Mouse (Mus musculus): ENCODE results near the gene Fndc3b. TPM values are rescaled to one million over a fixed set of nuclear protein-coding genes. Genes with fewer than 3 reads are reported as not detected.
A peak's percentile ranks its signal among the peaks of the same experiment; 100 is the strongest.

Gene Fndc3b
- polyA plus RNA-seq, 1 experiment from 2014 or later, result 11.3 TPM

- no peaks in the 10 kb centered on the region for H3K4me1 ChIP-seq (replicated peaks; ENCODE audit: control insufficient read depth, insufficient read depth, low read length)
- no peaks in the 10 kb centered on the region for H3K36me3 ChIP-seq (replicated peaks; ENCODE audit: control insufficient read depth, insufficient read depth)
- H3K4me3 ChIP-seq (replicated peaks; ENCODE audit: low read length), result no peak overlapping the region
- no peak overlapping the region for H3K4me2 ChIP-seq (replicated peaks)
- ATAC-seq (ENCODE audit: low FRiP score), result no peak
- no peaks in the 10 kb centered on the region for H3K9me3 ChIP-seq (ENCODE audit: control insufficient read depth, low read length)
- no peak overlapping the region for H3K27ac ChIP-seq
- WGBS, result 48% methylated on average over 7 of the region's 7 CpGs
- DNase-seq (ENCODE audit: low spot score), result no peak
- H3K27me3 ChIP-seq (ENCODE audit: control insufficient read depth, insufficient read depth, low read length), result no peaks in the 10 kb centered on the region
- H3K9ac ChIP-seq, result no peak overlapping the region
Observed at GRCm38 (mm10) chr3:27740136-27740535, 29.0 kb upstream of the Fndc3b start.

GRCm38 (mm10) chr3:27736180-27736579 lies 25.1 kb upstream of the Fndc3b start:
- Histone ChIP-seq H3K9me3 (ENCODE audit: control insufficient read depth, low read length) (no peaks in the 10 kb centered on the region), H3K36me3 (replicated peaks; ENCODE audit: control insufficient read depth, insufficient read depth) (no peaks in the 10 kb centered on the region), H3K4me3 (replicated peaks; ENCODE audit: low read length) (no peak overlapping the region), H3K27me3 (ENCODE audit: control insufficient read depth, insufficient read depth, low read length) (no peaks in the 10 kb centered on the region), H3K27ac (no peak overlapping the region), H3K4me2 (replicated peaks) (peak overlapping the region; percentile 21; the same call in 1 of the 2 replicates), H3K4me1 (replicated peaks; ENCODE audit: control insufficient read depth, insufficient read depth, low read length) (no peaks in the 10 kb centered on the region), H3K9ac (no peak overlapping the region)
- peak; percentile 37; the same call in 1 of the 2 replicates for ATAC-seq (ENCODE audit: low FRiP score)
- 17% methylated on average over 9 of the region's 9 CpGs for WGBS
- no peak for DNase-seq (ENCODE audit: low spot score)

DNA sequence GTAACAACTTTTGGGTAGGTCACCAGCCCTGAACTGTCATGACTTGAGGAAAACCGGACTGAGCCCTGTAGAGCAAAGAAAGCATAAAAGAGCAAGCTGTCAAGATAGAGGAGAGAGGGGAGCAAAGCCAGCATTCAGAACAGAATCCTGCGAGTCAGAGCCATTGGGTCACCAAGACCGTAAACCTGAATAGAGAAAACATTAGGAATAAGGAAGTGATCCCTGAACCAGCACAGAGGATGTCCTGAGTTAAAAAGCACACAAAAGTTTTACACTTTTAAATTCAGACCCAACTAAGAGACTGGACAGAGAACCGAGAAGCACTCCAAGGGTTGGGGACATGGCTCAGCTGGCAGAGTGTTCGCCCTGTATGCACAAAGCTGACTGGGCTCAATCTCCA lies 24.0 kb upstream of the Fndc3b start:
- no peak overlapping the region for H3K4me3 ChIP-seq (replicated peaks; ENCODE audit: low read length)
- H3K36me3 ChIP-seq (replicated peaks; ENCODE audit: control insufficient read depth, insufficient read depth), result no peaks in the 10 kb centered on the region
- no peak for DNase-seq (ENCODE audit: low spot score)
- H3K4me1 ChIP-seq (replicated peaks; ENCODE audit: control insufficient read depth, insufficient read depth, low read length), result no peaks in the 10 kb centered on the region
- 68% methylated on average over 5 of the region's 5 CpGs for WGBS
- no peak overlapping the region for H3K27ac ChIP-seq
- H3K9me3 ChIP-seq (ENCODE audit: control insufficient read depth, low read length), result no peaks in the 10 kb centered on the region
- no peak overlapping the region for H3K4me2 ChIP-seq (replicated peaks)
- no peak overlapping the region for H3K9ac ChIP-seq
- no peak for ATAC-seq (ENCODE audit: low FRiP score)
- no peaks in the 10 kb centered on the region for H3K27me3 ChIP-seq (ENCODE audit: control insufficient read depth, insufficient read depth, low read length)

DNA sequence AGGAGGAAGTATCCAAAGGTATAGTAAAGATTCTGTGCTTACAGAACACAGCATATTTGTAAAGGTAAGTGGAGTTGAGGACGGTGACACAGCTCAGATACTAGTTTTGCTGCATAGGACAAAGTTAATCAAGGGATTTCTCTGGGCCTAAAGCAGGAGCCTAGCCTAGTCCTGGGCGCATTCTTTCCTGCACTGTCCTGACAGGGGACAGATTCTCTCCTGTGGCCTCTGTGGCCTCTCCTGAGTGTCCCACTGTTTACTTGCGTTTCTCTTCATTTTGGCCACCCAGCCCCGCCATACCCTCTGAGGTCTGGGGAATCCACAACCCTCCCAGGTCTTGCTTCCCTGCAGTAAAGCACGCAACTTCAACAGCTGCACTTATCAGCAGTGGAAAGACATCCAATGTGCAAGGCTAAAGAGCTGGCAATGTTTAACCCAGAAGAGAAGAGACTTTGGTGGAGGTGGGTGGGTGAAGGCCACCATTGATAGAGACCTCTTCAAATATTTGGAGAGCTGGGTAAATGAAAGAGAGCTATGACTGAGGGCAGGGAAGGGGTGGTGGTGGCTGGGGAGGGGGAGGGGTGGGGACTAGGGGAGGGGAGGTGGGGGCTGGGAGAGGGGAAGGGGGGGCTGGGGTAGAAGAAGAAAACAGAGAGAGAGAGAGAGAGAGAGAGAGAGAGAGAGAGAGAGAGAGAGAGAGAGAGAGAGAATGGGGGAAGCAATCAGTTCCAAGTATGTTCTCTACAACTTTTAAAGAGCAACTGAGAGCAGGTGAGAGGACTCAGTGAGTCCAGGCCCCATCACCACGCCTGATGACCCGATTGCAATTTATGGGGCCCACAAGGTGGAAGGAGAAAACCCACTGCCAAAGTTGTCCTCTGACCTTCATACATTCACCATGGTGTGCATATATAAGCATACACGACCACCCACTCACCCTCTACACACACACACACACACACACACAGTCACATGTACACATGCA lies 18.0 kb upstream of the Fndc3b start:
- H3K4me1 ChIP-seq (replicated peaks; ENCODE audit: control insufficient read depth, insufficient read depth, low read length), result no peaks in the 10 kb centered on the region
- no peak overlapping the region for H3K4me3 ChIP-seq (replicated peaks; ENCODE audit: low read length)
- no peaks in the 10 kb centered on the region for H3K27me3 ChIP-seq (ENCODE audit: control insufficient read depth, insufficient read depth, low read length)
- H3K27ac ChIP-seq, result no peak overlapping the region
- ATAC-seq (ENCODE audit: low FRiP score), result no peak
- DNase-seq (ENCODE audit: low spot score), result no peak
- 85% methylated on average over 8 of the region's 8 CpGs for WGBS
- H3K9ac ChIP-seq, result no peak overlapping the region
- H3K36me3 ChIP-seq (replicated peaks; ENCODE audit: control insufficient read depth, insufficient read depth), result no peaks in the 10 kb centered on the region
- H3K9me3 ChIP-seq (ENCODE audit: control insufficient read depth, low read length), result no peaks in the 10 kb centered on the region
- no peak overlapping the region for H3K4me2 ChIP-seq (replicated peaks)

DNA sequence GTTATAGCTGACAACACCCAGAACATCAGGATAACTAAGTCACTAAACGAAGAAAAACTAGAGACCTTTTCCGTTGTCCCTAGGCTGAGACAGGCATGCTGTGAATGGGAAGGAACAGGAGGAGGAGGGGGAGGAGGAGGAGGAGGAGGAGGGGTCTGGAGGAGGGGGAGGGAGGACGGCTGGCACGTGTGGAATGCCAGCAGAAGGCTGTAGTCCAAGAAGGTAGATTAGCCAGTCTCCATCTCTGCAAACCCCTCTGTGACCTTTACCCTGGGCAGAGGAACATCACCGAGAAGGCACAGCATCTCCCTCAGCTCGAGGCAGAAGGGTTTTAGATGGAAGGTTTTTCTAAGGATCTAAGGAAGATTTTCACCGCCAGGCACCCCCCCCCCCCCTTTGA lies 17.1 kb upstream of the Fndc3b start:
- DNase-seq (ENCODE audit: low spot score) (no peak), ATAC-seq (ENCODE audit: low FRiP score) (no peak)
- WGBS, result 12% methylated on average over 7 of the region's 7 CpGs
- Histone ChIP-seq H3K36me3 (replicated peaks; ENCODE audit: control insufficient read depth, insufficient read depth) (no peaks in the 10 kb centered on the region), H3K9ac (no peak overlapping the region), H3K4me3 (replicated peaks; ENCODE audit: low read length) (no peak overlapping the region), H3K27ac (no peak overlapping the region), H3K4me1 (replicated peaks; ENCODE audit: control insufficient read depth, insufficient read depth, low read length) (no peaks in the 10 kb centered on the region), H3K4me2 (replicated peaks) (no peak overlapping the region), H3K27me3 (ENCODE audit: control insufficient read depth, insufficient read depth, low read length) (no peaks in the 10 kb centered on the region), H3K9me3 (ENCODE audit: control insufficient read depth, low read length) (no peaks in the 10 kb centered on the region)

GRCm38 (mm10) chr3:27725752-27726151 lies 14.6 kb upstream of the Fndc3b start:
- Histone ChIP-seq H3K4me1 (replicated peaks; ENCODE audit: control insufficient read depth, insufficient read depth, low read length) (no peaks in the 10 kb centered on the region), H3K4me2 (replicated peaks) (no peak overlapping the region), H3K4me3 (replicated peaks; ENCODE audit: low read length) (no peak overlapping the region), H3K9me3 (ENCODE audit: control insufficient read depth, low read length) (no peaks in the 10 kb centered on the region), H3K27ac (no peak overlapping the region), H3K36me3 (replicated peaks; ENCODE audit: control insufficient read depth, insufficient read depth) (no peaks in the 10 kb centered on the region), H3K9ac (no peak overlapping the region), H3K27me3 (ENCODE audit: control insufficient read depth, insufficient read depth, low read length) (no peaks in the 10 kb centered on the region)
- no peak for ATAC-seq (ENCODE audit: low FRiP score)
- WGBS, result 87% methylated on average over 6 of the region's 6 CpGs
- DNase-seq (ENCODE audit: low spot score), result no peak

GRCm38 (mm10) chr3:27724208-27724607 lies 13.1 kb upstream of the Fndc3b start:
- Histone ChIP-seq H3K9me3 (ENCODE audit: control insufficient read depth, low read length) (no peaks in the 10 kb centered on the region), H3K27me3 (ENCODE audit: control insufficient read depth, insufficient read depth, low read length) (no peaks in the 10 kb centered on the region), H3K27ac (no peak overlapping the region), H3K4me1 (replicated peaks; ENCODE audit: control insufficient read depth, insufficient read depth, low read length) (no peaks in the 10 kb centered on the region), H3K4me3 (replicated peaks; ENCODE audit: low read length) (no peak overlapping the region), H3K9ac (no peak overlapping the region), H3K36me3 (replicated peaks; ENCODE audit: control insufficient read depth, insufficient read depth) (no peaks in the 10 kb centered on the region), H3K4me2 (replicated peaks) (no peak overlapping the region)
- no peak for DNase-seq (ENCODE audit: low spot score)
- WGBS, result 47% methylated on average over 8 of the region's 8 CpGs
- 0 out of 2 replicates have a peak, but pooled peaks have one; percentile 14 for ATAC-seq (ENCODE audit: low FRiP score)

DNA sequence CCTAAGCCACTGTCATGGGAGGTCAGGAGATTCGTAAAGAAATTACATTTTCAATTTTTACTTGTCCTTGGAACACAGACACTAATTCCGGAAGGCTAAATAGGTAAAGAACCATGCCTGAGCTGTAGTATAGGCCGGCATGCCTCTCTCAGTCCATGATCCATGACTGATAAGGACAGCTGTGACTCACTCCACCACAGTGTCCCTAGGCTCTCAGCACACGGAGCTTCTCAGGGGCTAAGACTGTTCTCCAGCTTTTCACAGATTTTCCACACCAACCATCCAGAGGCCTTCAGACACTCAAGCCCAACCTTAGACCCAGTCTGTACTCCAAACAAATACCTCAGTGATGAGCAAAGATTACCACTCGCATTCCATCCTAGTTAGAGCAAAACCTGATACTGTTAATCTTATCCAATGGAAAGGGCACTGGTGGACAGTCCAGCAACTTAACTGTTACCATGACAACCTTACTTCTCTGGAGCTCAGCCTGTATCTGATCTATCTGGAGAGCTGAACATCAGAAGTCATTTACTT lies 7.8 kb upstream of the Fndc3b start:
- Histone ChIP-seq H3K4me2 (replicated peaks) (no peak overlapping the region), H3K9ac (no peak overlapping the region), H3K4me3 (replicated peaks; ENCODE audit: low read length) (no peak overlapping the region), H3K36me3 (replicated peaks; ENCODE audit: control insufficient read depth, insufficient read depth) (no peaks in the 10 kb centered on the region), H3K9me3 (ENCODE audit: control insufficient read depth, low read length) (no peaks in the 10 kb centered on the region), H3K27me3 (ENCODE audit: control insufficient read depth, insufficient read depth, low read length) (no peaks in the 10 kb centered on the region), H3K27ac (no peak overlapping the region), H3K4me1 (replicated peaks; ENCODE audit: control insufficient read depth, insufficient read depth, low read length) (no peaks in the 10 kb centered on the region)
- ATAC-seq (ENCODE audit: low FRiP score), result no peak
- WGBS, result 88% methylated on average over 5 of the region's 5 CpGs
- no peak for DNase-seq (ENCODE audit: low spot score)

- Histone ChIP-seq H3K4me3 (replicated peaks; ENCODE audit: low read length) (no peak overlapping the region), H3K4me1 (replicated peaks; ENCODE audit: control insufficient read depth, insufficient read depth, low read length) (no peaks in the 10 kb centered on the region; the same call in 1 of the 2 replicates), H3K9me3 (ENCODE audit: control insufficient read depth, low read length) (no peaks in the 10 kb centered on the region), H3K9ac (no peak overlapping the region), H3K36me3 (replicated peaks; ENCODE audit: control insufficient read depth, insufficient read depth) (no peaks in the 10 kb centered on the region), H3K27me3 (ENCODE audit: control insufficient read depth, insufficient read depth, low read length) (no peaks in the 10 kb centered on the region), H3K27ac (no peak overlapping the region), H3K4me2 (replicated peaks) (no peak overlapping the region)
- no peak for ATAC-seq (ENCODE audit: low FRiP score)
- no peak for DNase-seq (ENCODE audit: low spot score)
- WGBS, result 66% methylated on average over 4 of the region's 4 CpGs
Observed at GRCm38 (mm10) chr3:27713971-27714370, 2.9 kb upstream of the Fndc3b start.
